Mouse (Mus musculus) kidney, postnatal 4 days (tissue): ENCODE results near the gene Amt.
A peak's percentile ranks its signal among the peaks of the same experiment; 100 is the strongest.

ENCODE experiments used
- DNase-seq, 2 experiments: peaks; one replicate each; pipeline ENCODE4 v3.0.0; 2021; ENCODE audit warnings: mixed read lengths in 2 of 2

Amt gene

DNA sequence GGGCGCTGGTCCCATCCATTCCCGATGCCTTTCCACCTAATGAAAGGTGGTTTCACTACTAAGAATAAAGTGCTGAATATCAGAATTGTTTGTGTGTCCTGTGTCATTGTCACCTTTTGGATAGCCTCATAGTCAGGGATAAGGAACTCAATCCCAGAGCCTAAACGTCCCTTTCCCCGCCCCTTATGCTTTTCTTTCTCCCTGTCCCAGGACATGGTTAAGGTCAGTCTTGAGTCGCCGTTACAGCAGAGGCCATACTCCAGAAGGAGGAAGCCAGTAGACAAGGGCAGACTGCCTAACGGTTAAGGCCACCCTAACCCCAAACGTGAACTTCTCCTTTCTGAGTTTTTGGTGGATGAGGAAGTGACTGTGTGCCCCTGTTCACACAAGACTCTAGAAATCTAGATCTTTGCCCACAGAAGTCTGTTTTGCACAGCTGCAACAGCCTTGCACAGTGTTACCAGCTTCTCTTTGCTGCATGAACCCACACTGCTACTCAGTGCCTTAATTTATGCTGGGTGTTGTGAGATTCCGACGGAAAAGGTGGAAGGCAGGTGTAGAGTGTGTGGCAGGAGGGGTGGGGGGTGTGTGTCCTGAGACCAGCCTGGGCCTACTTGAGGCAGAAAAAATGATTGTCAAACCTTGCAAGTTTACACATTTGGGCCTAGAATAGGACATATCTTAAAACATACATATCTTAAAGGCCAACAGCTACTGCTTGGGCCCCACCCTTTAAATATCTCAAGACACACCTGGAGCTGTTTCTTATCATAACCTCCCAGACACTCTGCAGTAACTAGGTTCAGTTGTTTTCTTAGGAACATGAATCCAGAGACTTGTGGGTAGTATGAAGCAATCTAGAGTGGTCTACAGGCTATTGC lies 43.8 kb downstream of the Amt start:
- no peak for DNase-seq

DNA sequence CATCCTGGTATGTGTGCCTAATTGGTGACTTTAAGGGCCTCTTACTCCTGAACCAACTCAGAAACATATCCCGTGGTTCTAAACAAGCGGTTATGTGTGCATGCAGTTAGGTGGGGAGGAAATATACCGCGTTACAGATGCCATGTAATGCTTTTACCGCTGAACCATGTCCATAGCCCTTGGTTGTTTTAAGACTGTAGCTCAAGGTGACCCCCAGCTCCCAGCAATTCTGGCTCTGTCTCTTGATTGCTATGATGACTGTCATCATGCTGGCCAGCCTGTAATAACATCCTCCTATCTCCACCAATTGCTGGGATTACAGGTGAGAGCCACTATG lies 44.5 kb downstream of the Amt start:
- DNase-seq, result no peak

DNA sequence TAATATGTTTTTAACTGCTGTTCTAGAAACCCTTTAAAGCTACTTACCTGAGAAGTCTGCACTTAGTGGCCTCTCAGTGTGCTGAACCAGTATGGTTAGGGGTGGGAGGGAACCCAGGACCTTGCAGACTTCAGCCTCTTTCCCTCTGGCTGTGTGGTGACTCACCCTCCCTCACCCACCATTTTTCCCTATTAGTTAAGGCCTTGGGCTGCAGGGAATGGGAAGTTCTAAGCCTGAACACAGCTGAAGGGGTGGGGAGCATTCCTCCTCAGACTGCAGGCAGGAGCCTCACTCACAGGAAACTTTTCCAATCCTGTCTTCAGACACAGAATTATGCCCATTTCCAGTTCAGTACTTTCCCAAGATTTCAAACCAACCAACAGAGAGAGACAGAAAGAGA lies 45.1 kb downstream of the Amt start:
- DNase-seq, result no peak

DNA sequence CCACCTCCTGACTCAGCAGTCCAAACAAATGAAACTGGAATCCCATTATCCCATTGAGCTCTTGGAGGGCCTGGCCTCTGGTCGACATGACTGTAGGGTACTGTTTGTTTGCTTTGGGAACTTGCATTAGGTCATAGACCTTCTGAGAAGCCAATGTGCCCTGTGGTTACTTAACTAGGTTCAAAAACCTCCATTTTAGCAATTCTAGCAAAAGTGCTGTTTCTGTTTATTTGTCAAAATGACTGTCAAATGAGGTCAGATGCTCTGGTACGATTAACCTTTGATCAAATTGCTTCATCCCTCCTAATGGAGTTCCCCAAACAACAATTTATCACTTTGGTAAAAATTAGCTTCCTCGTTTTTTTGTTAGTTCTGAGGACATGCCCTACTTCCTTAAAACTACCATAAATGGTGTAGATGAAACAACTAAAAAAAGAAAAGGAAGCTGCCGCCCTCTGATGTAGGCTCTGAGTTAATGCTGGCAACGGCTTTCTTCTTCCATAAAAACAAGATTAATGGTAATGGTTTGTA lies 45.7 kb downstream of the Amt start:
- no peak for DNase-seq

DNA sequence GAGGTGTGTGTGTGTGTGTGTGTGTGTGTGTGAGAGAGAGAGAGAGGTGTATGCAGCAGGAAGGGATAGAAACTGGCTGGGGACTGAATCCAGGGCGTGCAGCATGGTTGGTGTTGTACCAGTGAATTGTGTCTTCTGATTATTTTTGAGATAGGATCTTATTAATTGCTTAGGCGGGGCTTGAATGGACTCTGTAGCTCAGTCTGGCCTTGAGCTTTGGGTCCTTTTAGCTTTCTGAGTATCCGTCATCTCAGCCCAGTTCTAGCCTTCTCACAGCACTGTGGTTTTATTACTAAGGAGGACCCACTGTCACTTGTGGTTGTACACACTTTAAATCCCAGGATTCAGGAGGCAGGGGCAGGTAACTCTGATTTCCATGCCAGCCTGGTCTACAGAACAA lies 46.7 kb downstream of the Amt start:
- no peak for DNase-seq

DNA sequence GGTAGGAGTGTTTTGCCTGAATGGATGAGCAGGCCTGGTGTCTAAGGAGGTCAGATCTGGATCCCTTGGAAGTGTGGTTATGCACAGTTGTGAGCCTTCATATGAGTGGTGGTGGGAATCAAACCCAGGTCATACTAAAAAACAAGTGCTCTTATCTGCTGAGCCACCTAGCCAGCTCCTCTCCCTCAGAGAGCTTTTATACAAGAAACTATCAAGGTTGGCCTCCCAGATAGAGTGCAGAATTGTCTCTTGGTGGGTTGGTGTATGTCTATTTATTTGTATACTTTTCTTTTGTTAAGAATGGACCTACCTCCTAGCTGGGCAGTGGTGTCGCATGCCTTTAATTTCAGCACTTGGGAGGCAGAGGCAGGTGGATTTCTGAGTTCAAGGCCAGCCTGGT lies 47.2 kb downstream of the Amt start:
- no peak for DNase-seq

DNA sequence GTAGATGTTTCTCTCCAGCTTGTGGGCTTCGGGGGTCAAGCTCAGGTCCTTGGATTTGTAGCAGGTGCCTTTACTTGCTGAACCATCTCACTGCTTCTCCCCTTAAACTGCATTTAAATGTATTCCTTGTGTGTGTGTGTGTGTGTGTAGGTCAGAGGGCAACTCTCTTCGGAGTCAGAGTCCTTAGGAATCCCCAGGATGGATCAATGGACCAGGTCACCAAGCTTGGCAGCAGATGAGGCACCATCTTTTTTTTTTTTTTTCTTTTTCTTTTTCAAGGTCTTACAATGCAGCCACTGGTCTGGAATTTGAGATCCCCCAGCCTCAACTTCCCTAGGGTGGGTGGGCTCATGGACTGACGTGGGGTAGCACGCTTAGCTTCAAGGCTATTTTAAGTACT lies 47.8 kb downstream of the Amt start:
- no peak for DNase-seq

DNA sequence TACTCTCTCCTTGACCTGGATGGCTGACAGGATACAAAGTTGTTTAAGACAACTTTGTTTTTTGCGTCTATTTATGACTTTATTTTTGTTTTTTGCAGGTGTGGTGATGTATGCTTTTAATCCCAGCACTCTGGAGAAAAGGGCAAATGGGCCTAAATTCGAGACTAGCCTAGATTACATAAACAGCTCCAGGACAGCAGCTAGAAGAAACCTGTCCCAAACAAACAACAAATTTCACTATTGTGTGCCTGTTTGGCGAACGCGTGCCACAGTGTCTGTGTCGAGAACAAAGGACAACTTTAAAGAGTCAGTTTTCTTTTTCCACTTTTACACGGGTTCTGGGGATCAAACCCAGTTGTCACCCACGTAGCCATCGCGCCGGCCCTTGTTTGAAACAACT lies 50.4 kb downstream of the Amt start:
- DNase-seq, result no peak

DNA sequence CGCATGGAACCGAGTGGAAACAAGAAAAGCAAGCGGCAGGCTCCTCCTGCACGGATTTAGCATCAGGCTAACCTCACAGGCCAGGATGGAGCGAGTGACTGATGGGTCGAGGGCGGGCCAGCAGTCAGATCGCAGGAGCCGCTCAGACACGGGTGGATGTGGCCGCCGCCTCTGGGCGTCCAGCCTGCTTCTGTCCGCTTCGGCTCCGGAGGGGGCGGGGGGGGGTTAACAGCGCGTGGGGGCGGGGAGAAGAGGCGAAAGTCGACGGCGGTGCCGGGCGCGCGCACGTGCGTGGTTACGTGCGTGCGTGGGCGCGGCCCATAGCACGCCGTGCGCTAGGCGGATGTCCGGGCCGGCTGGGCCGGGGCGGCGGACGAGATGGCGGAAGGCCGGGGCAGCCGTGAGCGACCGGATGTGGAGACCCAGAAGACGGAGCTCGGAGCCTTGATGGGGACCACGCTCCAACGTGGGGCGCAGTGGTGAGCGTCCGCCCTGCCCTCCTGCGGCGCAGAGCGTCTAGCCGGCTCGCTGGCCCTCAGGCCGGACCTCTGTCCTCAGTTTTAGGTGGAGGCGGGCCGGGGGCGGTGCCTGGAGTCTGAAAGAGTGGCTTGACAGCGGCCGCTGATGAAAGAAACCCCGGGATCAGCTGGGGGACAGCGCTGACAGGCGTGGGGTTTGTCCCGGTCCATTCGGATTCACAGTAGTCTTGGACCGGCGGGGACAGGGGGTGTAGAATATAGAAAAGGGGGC lies 51.1 kb downstream of the Amt start, which contains the start of gene Usp4:
Gene Usp4, plus strand, starts transcription at position 314 of the 750 bp plus-strand sequence.
- DNase-seq, result peak; percentile 92 to 96

DNA sequence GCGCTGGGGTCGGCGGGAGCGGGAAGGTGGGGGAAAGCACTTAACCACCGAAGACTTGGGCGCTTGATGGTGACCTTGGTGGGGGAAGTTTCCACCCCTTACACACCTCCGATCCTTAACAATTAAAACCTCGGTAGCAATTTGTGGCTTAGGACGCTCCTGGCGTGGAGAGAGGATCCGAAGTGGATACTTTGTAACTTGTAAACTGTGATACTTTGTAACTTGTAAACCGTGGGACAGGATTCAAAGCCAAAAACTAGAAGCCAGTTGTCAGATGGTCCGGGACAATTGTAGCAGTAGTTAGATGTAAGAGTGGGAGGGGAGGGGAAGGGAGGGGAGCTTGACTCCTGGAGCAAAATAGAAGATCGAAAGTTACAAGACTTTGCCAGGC lies 51.6 kb downstream of the Amt start:
- no peak for DNase-seq

DNA sequence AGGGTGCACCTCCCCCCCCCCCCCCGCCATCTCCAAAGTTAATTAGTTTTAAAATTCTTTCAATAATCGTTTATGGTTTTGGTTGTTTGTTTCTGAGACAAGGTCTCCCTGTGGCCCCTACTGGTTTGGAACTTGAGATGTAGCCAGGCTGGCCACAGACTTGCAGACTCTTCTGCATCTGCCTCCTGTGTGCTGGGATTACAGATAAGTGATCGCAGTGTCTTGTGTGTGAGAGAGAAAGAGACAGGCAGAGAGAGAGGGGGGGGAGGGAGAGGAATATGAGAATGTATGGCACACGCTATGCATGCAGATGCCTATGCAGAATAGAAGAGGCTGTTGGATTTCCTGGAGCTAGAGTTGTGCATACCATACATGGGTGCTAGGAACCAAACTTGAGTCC lies 53.1 kb downstream of the Amt start:
- DNase-seq, result no peak
